Mouse (Mus musculus) cerebral cortex, adult 2 months (tissue): Measurements from ENCODE around the gene Med25.

ENCODE experiments used
- WGBS: fragments of 180-500 bp; shearing (Covaris S2); methylation state at CpG from one replicate; pipeline ENCODE4 v1.1.7; 2018; 5-methylcytosine and 5-hydroxymethylcytosine counted together

Gene Med25

DNA sequence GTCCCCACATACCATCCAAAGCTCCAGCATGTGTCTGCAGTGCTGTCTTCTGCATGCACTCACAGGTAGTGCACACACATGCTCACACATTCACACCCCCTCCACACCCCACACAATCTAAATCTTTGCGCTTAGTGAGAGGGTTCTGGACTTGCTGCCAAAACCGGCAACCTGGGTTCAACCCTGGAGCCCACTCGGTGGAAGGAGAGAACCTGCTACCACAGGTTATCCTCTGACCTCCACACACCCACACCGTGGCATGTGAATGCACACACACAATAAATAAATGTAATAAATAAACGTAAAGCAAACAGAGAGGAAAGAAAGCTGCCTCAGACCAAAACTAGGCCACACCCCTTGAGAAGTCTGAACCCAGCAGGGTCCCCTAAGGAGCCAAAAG is 44.7 kb downstream of the Med25 start:
- WGBS, result 53% methylated on average over 5 of the region's 5 CpGs

DNA sequence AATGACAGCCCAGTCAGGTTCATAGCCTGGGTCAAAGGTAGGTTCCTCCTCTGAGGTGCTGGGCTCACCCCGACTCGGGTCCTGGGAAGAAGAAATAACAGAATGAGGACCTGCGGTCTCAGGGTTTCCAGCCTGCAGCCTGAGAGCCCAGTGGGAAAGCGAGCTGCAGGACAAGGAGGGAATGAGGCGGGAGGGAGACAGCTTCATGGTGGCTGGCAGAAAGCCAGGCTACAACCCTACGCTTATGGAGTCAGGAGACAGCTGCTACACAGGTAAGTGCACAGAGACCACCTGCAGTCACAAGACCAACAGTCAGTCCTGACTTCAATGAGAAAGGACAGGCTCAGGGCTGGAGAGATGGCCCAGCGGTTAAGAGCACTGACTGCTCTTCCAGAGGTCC is 45.7 kb downstream of the Med25 start:
- WGBS, result 87% methylated on average over 7 of the region's 7 CpGs

DNA sequence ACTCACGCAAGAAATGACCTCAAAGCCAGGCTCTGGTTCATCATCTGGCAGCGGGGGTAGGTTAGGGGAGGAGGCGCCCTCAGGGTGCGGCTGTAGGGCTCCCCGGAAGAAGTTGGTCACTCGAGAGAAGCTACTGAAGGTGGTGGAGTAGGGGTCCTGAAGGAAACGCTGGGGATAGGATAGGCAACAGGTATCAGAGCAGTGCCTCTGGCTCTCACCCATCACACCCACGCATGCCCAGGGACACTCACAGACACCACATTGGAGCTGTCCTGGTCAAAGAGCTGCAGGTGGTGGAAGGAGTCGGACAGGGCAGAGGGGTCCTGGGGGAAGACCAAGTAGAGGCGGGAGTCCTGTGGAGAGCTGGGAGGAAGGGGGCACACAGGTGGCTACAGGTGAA is 47.5 kb downstream of the Med25 start:
- WGBS, result 94% methylated on average over 10 of the region's 10 CpGs

- 89% methylated on average over 8 of the region's 8 CpGs for WGBS
These were observed 50.6 kb downstream of the Med25 start for GRCm38 (mm10) chr7:44841825-44842463.

GRCm38 (mm10) chr7:44840426-44840825 is 52.1 kb downstream of the Med25 start:
- 71% methylated on average over 14 of the region's 14 CpGs for WGBS

- WGBS, result 7% methylated on average over 58 of the region's 58 CpGs
These were observed 52.9 kb downstream of the Med25 start for GRCm38 (mm10) chr7:44839491-44840191.

- 55% methylated on average over 11 of the region's 11 CpGs for WGBS
These were observed 53.4 kb downstream of the Med25 start for GRCm38 (mm10) chr7:44839171-44839490.

DNA sequence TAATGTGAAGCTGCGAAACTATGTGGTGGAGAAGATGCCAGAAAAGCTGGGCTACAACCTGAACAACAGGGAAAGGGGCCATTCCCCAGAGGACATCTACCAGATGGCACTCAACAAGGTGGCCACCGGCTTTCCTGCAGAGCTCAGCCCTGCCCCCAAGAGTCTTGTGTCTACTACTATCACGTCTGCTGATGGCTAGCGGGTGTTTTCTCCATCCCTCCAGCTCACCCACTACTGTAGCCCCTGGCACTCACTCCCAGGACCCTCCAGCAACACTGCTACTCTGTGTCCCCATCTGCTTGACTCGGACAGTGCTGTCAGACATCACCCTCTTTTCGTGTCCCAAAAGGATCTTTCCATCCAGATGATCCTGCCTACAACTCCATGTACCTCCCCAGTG is 54.4 kb downstream of the Med25 start:
- 89% methylated on average over 6 of the region's 6 CpGs for WGBS

- WGBS, result 85% methylated on average over 9 of the region's 9 CpGs
These were observed 56.0 kb downstream of the Med25 start for GRCm38 (mm10) chr7:44836423-44837053.

GRCm38 (mm10) chr7:44836016-44836404 is 56.5 kb downstream of the Med25 start:
- 41% methylated on average over 3 of the region's 3 CpGs for WGBS

DNA sequence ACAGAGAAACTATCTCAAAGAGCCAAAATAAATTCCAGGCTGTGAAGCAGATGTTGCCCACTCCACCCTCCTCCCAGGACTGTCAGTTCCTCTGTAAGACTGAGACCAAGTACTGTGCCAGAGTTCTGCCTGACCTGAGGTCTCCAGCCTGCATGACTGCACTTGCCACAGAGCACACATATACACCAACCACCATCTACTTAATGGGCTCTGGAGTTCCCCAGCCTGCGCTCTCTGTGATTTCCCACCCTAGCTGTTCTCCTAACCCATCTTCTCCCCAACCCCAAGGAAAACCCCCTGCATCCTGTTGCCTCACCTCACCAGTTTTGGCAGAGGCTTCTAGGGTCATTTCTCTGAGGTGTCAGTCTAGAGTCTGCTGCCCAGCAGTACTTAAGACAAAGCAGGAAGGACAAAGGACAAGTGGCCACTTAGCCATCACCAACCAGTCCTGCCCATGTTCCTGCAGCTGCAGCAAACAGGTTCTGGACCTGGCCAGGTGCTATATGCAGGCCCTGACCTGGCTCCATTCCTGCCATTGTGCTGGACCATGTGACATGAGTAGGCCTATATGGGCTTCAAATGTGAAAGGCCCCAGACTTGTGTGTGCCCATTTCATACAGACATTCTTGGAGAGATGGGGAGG is 57.0 kb downstream of the Med25 start:
- 88% methylated on average over 1 of the region's 1 CpGs for WGBS

GRCm38 (mm10) chr7:44832763-44833162 is 59.7 kb downstream of the Med25 start:
- WGBS, result 67% methylated on average over 4 of the region's 4 CpGs

- 77% methylated on average over 5 of the region's 5 CpGs for WGBS
These were observed 63.8 kb downstream of the Med25 start for GRCm38 (mm10) chr7:44828706-44829105.

DNA sequence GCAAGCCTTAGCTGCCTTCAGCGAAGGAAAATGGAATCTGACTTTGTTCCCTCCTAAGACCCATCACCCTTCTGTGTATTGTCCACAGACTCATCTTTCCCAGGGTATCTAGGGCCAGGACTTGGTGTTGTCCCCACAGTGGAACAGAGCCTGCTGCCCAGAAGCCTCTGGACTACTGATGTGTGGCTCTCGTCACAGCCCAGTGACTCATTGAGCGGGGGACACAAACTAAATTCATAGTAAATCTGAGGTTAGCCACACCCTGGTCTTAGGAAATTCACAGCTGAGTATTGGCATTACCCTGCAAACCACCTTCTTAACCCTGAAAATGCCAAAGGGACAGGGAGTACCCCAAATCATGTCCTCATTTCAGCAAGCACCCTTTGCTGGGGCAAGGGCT is 65.7 kb downstream of the Med25 start:
- 82% methylated on average over 3 of the region's 3 CpGs for WGBS
